Mouse (Mus musculus) liver, adult 2 months (tissue): ENCODE results near the gene Cstb.

Experiments used
- CTCF ChIP-seq: fragments of 200-500 bp; IDR thresholded peaks from 2 replicates; pipeline ENCODE4 v1.5.1; 2011; ENCODE audit warnings: low read depth, low read length, control low read depth
- POLR2A ChIP-seq: fragments of 200-500 bp; IDR thresholded peaks from 2 replicates; pipeline ENCODE4 v1.6.1; 2011; ENCODE audit warnings: low read length, control low read depth; ENCODE audit not compliant: insufficient read depth; ENCODE audit errors: extremely low read depth

DNA sequence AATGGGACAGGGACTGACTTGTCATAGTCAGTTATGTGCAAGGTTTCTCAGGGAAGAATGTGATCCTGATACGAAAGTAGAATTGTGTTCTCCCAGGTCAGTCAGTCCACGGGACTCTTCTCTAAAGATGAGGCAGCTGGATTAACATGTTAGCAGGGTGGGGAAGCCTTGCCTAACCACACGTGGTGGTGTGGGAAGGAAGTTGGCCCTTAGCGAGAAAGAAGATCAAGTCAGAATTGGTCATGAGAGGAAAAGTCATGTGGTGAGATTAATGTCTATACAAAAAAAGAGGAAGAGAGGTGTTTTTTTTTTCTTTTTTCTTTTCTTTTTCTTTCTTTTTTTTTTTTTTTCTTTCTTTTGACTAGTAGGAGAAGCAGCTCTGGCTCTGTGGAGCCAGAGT, 51.4 kb downstream of the Cstb start:
- no peak for TF ChIP-seq CTCF
- TF ChIP-seq POLR2A, result no peak
